ENCODE assay signal across 19 mouse cellular contexts in genomic region chr4:102483354-102484018, GRCm38 (mm10).
DNase-seq lines count a peak whose midpoint lies in the region; ATAC-seq lines count a peak whose summit lies in the region.
"Had no signal": no experiment of that assay in that cellular context is flagged by ENCODE, and none has a peak within 500 bp of the region (broad histone marks: within the 10 kb centered on the region; RNA-seq: fewer than 3 reads in every experiment).

No protein-coding gene starts in this region.

- DNase-seq in neural tube, embryonic 11.5 days (ENCODE audit: low spot score) = peak; percentile 14
- no peak for DNase-seq in neural tube, embryonic 10.5 days (ENCODE audit: extremely low spot score, low spot score)
- peak; percentile 36 for DNase-seq in embryo, embryonic 10.5 days (ENCODE audit: low spot score)
- peak; percentile 26 for DNase-seq in embryonic facial prominence, embryonic 14.5 days (ENCODE audit: low spot score)
- DNase-seq in limb, embryonic 10.5 days (ENCODE audit: low spot score) = no peak
- DNase-seq: cerebellum, adult 9-10 months; gastrocnemius, postnatal 14 days; heart, postnatal 10 days; kidney, adult 18-20 months; kidney, postnatal 14 days had no signal

- peaks cover 24% of the 10 kb centered on the region for H3K4me1 ChIP-seq in hindbrain, embryonic 13.5 days (replicated peaks)
- peaks cover 7% of the 10 kb centered on the region for H3K4me1 ChIP-seq in hindbrain, embryonic 16.5 days (ENCODE audit: control insufficient read depth, insufficient read depth, low read depth, low read length)
- H3K4me1 ChIP-seq in neural tube, embryonic 11.5 days (ENCODE audit: control insufficient read depth, insufficient read depth, low read length) = no peaks in the 10 kb centered on the region
- H3K4me1 ChIP-seq in embryonic facial prominence, embryonic 14.5 days (ENCODE audit: control insufficient read depth, insufficient read depth, low read length) = peaks cover 9% of the 10 kb centered on the region; the same call in 1 of the 2 replicates
- no peaks in the 10 kb centered on the region for H3K4me1 ChIP-seq in limb, embryonic 10.5 days
- H3K4me1 ChIP-seq in intestine, embryonic 15.5 days (replicated peaks) = no peaks in the 10 kb centered on the region
- H3K4me1 ChIP-seq: megakaryocyte, embryonic 14.5 days had no signal

- 24% methylated on average over 7 of the region's 7 CpGs for whole genome bisulfite sequencing in hindbrain, embryonic 13.5 days
- WGBS in hindbrain, embryonic 16.5 days = 32% methylated on average over 7 of the region's 7 CpGs
- WGBS in neural tube, embryonic 11.5 days = 34% methylated on average over 7 of the region's 7 CpGs
- WGBS in embryonic facial prominence, embryonic 14.5 days = 30% methylated on average over 7 of the region's 7 CpGs
- WGBS in limb, embryonic 10.5 days = 72% methylated on average over 7 of the region's 7 CpGs
- WGBS in intestine, embryonic 15.5 days = 60% methylated on average over 7 of the region's 7 CpGs

- no peak overlapping the region for H3K4me2 ChIP-seq in hindbrain, embryonic 13.5 days
- H3K4me2 ChIP-seq in hindbrain, embryonic 16.5 days (ENCODE audit: low read length) = no peak overlapping the region
- H3K4me2 ChIP-seq in neural tube, embryonic 11.5 days (ENCODE audit: low read depth) = no peak overlapping the region
- H3K4me2 ChIP-seq in embryonic facial prominence, embryonic 14.5 days (ENCODE audit: low read depth, low read length) = no peak overlapping the region
- no peak overlapping the region for H3K4me2 ChIP-seq in intestine, embryonic 15.5 days (replicated peaks)
- H3K4me2 ChIP-seq: hindbrain, embryonic 15.5 days; limb, embryonic 12.5 days had no signal

- H3K9ac ChIP-seq in hindbrain, embryonic 13.5 days = no peak overlapping the region
- H3K9ac ChIP-seq in hindbrain, embryonic 16.5 days (ENCODE audit: low read depth, low read length) = no peak overlapping the region
- no peak overlapping the region for H3K9ac ChIP-seq in neural tube, embryonic 11.5 days (ENCODE audit: low read length)
- no peak overlapping the region for H3K9ac ChIP-seq in embryonic facial prominence, embryonic 14.5 days (ENCODE audit: low read depth, low read length)
- no peak overlapping the region for H3K9ac ChIP-seq in intestine, embryonic 15.5 days
- H3K9ac ChIP-seq: hindbrain, embryonic 15.5 days; limb, embryonic 12.5 days; liver, embryonic 14.5 days had no signal

- H3K4me3 ChIP-seq in hindbrain, embryonic 13.5 days = no peak overlapping the region
- H3K4me3 ChIP-seq in hindbrain, embryonic 16.5 days (ENCODE audit: low read length) = no peak overlapping the region
- no peak overlapping the region for H3K4me3 ChIP-seq in neural tube, embryonic 11.5 days (ENCODE audit: low read depth, low read length)
- no peak overlapping the region for H3K4me3 ChIP-seq in embryonic facial prominence, embryonic 14.5 days (ENCODE audit: low read depth, low read length)
- H3K4me3 ChIP-seq in limb, embryonic 10.5 days = no peak overlapping the region
- H3K4me3 ChIP-seq in intestine, embryonic 15.5 days (replicated peaks) = no peak overlapping the region
- H3K4me3 ChIP-seq: hindbrain, embryonic 15.5 days; limb, embryonic 12.5 days; megakaryocyte, embryonic 14.5 days had no signal

- no peaks in the 10 kb centered on the region for H3K27me3 ChIP-seq in hindbrain, embryonic 13.5 days
- H3K27me3 ChIP-seq in hindbrain, embryonic 16.5 days (replicated peaks; ENCODE audit: control insufficient read depth, insufficient read depth, low read length) = no peaks in the 10 kb centered on the region
- H3K27me3 ChIP-seq in neural tube, embryonic 11.5 days (ENCODE audit: control insufficient read depth, insufficient read depth, low read length) = no peaks in the 10 kb centered on the region
- no peaks in the 10 kb centered on the region for H3K27me3 ChIP-seq in embryonic facial prominence, embryonic 14.5 days (replicated peaks; ENCODE audit: control insufficient read depth, insufficient read depth, low read length)
- peaks cover 71% of the 10 kb centered on the region for H3K27me3 ChIP-seq in limb, embryonic 10.5 days (ENCODE audit: low read depth, poor library complexity, severe bottlenecking)
- no peaks in the 10 kb centered on the region for H3K27me3 ChIP-seq in intestine, embryonic 15.5 days (replicated peaks)
- H3K27me3 ChIP-seq: hindbrain, embryonic 15.5 days had no signal

- no peaks in the 10 kb centered on the region for H3K9me3 ChIP-seq in hindbrain, embryonic 13.5 days
- no peaks in the 10 kb centered on the region for H3K9me3 ChIP-seq in hindbrain, embryonic 16.5 days (ENCODE audit: control insufficient read depth, low read length)
- H3K9me3 ChIP-seq in neural tube, embryonic 11.5 days (ENCODE audit: control insufficient read depth, low read length) = no peaks in the 10 kb centered on the region
- H3K9me3 ChIP-seq in embryonic facial prominence, embryonic 14.5 days (ENCODE audit: control insufficient read depth, low read length) = no peaks in the 10 kb centered on the region
- no peaks in the 10 kb centered on the region for H3K9me3 ChIP-seq in limb, embryonic 10.5 days (replicated peaks)
- no peaks in the 10 kb centered on the region for H3K9me3 ChIP-seq in intestine, embryonic 15.5 days
- H3K9me3 ChIP-seq: hindbrain, embryonic 15.5 days; limb, embryonic 12.5 days; megakaryocyte, embryonic 14.5 days had no signal

- no peaks in the 10 kb centered on the region for H3K36me3 ChIP-seq in hindbrain, embryonic 13.5 days
- no peaks in the 10 kb centered on the region for H3K36me3 ChIP-seq in hindbrain, embryonic 16.5 days (ENCODE audit: control insufficient read depth, insufficient read depth, low read length)
- H3K36me3 ChIP-seq in neural tube, embryonic 11.5 days (ENCODE audit: control insufficient read depth, insufficient read depth, low read length) = no peaks in the 10 kb centered on the region
- H3K36me3 ChIP-seq in embryonic facial prominence, embryonic 14.5 days (ENCODE audit: control insufficient read depth, insufficient read depth, low read length) = no peaks in the 10 kb centered on the region
- no peaks in the 10 kb centered on the region for H3K36me3 ChIP-seq in limb, embryonic 10.5 days
- no peaks in the 10 kb centered on the region for H3K36me3 ChIP-seq in intestine, embryonic 15.5 days
- H3K36me3 ChIP-seq: G1E; hindbrain, embryonic 15.5 days; limb, embryonic 12.5 days had no signal

- H3K27ac ChIP-seq in hindbrain, embryonic 13.5 days = 0 out of 2 replicates have a peak overlapping the region, but pooled peaks have one; percentile 9
- H3K27ac ChIP-seq in hindbrain, embryonic 16.5 days (ENCODE audit: low read depth, low read length) = no peak overlapping the region
- H3K27ac ChIP-seq in neural tube, embryonic 11.5 days (ENCODE audit: low read depth, low read length) = no peak overlapping the region
- no peak overlapping the region for H3K27ac ChIP-seq in embryonic facial prominence, embryonic 14.5 days (replicated peaks; ENCODE audit: low read depth, low read length)
- no peak overlapping the region for H3K27ac ChIP-seq in limb, embryonic 10.5 days
- no peak overlapping the region for H3K27ac ChIP-seq in intestine, embryonic 15.5 days
- H3K27ac ChIP-seq: hindbrain, embryonic 15.5 days; limb, embryonic 12.5 days; liver, embryonic 14.5 days had no signal

- no peak for ATAC-seq in hindbrain, embryonic 13.5 days (ENCODE audit: low FRiP score)
- no peak for ATAC-seq in hindbrain, embryonic 16.5 days
- no peak for ATAC-seq in neural tube, embryonic 11.5 days (ENCODE audit: insufficient read depth, low FRiP score, low TSS enrichment)
- ATAC-seq in embryonic facial prominence, embryonic 14.5 days (ENCODE audit: low read depth) = no peak
- ATAC-seq in intestine, embryonic 15.5 days = no peak
- ATAC-seq: lung, postnatal 0 days had no signal

Comparison
In these comparisons a context has a peak if more than half of its experiments do, and no peak if none do; other contexts are left out.
1. DNase-seq: peak in neural tube, embryonic 11.5 days (single experiment), embryo, embryonic 10.5 days (single experiment) and embryonic facial prominence, embryonic 14.5 days (single experiment); none in neural tube, embryonic 10.5 days (single experiment) and limb, embryonic 10.5 days (single experiment).